Mouse (Mus musculus) CH12.LX (cell line): ENCODE measurements around the gene Dapk3. TPM values are rescaled to one million over a fixed set of nuclear protein-coding genes. Genes with fewer than 3 reads are reported as not detected.

Experiments
- DNase-seq: peaks from one replicate; pipeline ENCODE4 v3.0.0-alpha.2; 2013; ENCODE audit errors: extremely low read depth
- H3K27ac ChIP-seq: 2 replicates; pipeline ENCODE4 v1.5.1; 2012; ENCODE audit warnings: low read depth, mild to moderate bottlenecking, control low read depth, moderate library complexity; ENCODE audit not compliant: insufficient read depth
- H3K27me3 ChIP-seq: replicated peaks from 2 replicates; pipeline ENCODE3; 2012; ENCODE audit warnings: inconsistent platforms
- H3K36me3 ChIP-seq, 2 experiments: replicated peaks in 1 of 2; 2 replicates each; pipeline versions ENCODE3 to v1.6.1; 2012; ENCODE audit warnings: inconsistent platforms in 1 of 2, low read length in 1 of 2, mild to moderate bottlenecking in 1 of 2, mixed read lengths in 1 of 2, moderate library complexity in 1 of 2; ENCODE audit not compliant: control insufficient read depth in 1 of 2, insufficient read depth in 1 of 2
- H3K4me1 ChIP-seq, 2 experiments: 2 replicates each; pipeline ENCODE4 v1.6.1; 2012; ENCODE audit warnings: inconsistent platforms in 1 of 2, moderate library complexity in 1 of 2; ENCODE audit not compliant: insufficient read depth in 2 of 2, control insufficient read depth in 1 of 2
- H3K4me2 ChIP-seq: 2 replicates; pipeline ENCODE4 v1.6.1; 2012; ENCODE audit warnings: low read depth, mild to moderate bottlenecking, control low read depth; ENCODE audit not compliant: poor library complexity, insufficient read depth, severe bottlenecking
- H3K4me3 ChIP-seq, 3 experiments: fragments of 150-350 bp in 1 of 3; sonication (generic) in 1 of 3; replicated peaks in 1 of 3; 2 replicates each; pipeline versions ENCODE3 to v1.5.1; 2011 to 2012; ENCODE audit warnings: low read depth in 2 of 3, low read length in 2 of 3, mild to moderate bottlenecking in 2 of 3, moderate library complexity in 2 of 3, control low read depth in 1 of 3, improper control_type of control experiment in 1 of 3, inconsistent platforms in 1 of 3, mixed read lengths in 1 of 3; ENCODE audit not compliant: poor library complexity in 1 of 3
- H3K79me2 ChIP-seq: replicated peaks from 2 replicates; pipeline ENCODE4 v1.6.1; 2012; ENCODE audit warnings: mild to moderate bottlenecking, moderate library complexity; ENCODE audit not compliant: control insufficient read depth, poor library complexity, insufficient read depth, severe bottlenecking; ENCODE audit errors: extremely low read depth
- H3K9ac ChIP-seq: 2 replicates; pipeline ENCODE4 v1.6.1; 2012; ENCODE audit warnings: low read depth, mild to moderate bottlenecking, control low read depth, moderate library complexity; ENCODE audit not compliant: insufficient read depth
- H3K9me3 ChIP-seq: replicated peaks from 2 replicates; pipeline ENCODE3; 2012; ENCODE audit warnings: low read length, inconsistent platforms, mixed read lengths
- BHLHE40 ChIP-seq: IDR thresholded peaks from 2 replicates; pipeline ENCODE4 v1.6.1; 2011; ENCODE audit warnings: mild to moderate bottlenecking, low read depth, low read length, improper control_type of control experiment
- CHD1 ChIP-seq: IDR thresholded peaks from 2 replicates; pipeline ENCODE4 v1.6.1; 2012; ENCODE audit warnings: low read depth, low read length, improper control_type of control experiment, inconsistent platforms
- CHD2 ChIP-seq: IDR thresholded peaks from 2 replicates; pipeline ENCODE4 v1.6.1; 2011; ENCODE audit warnings: low read length, improper control_type of control experiment
- CTCF ChIP-seq, 2 experiments: IDR thresholded peaks in 1 of 2; conservative IDR thresholded peaks in 1 of 2; 2 replicates each; pipeline ENCODE4 v1.5.1; 2011 to 2012; ENCODE audit warnings: low read depth in 2 of 2, low read length in 2 of 2, improper control_type of control experiment in 1 of 2, inconsistent platforms in 1 of 2, mild to moderate bottlenecking in 1 of 2, moderate library complexity in 1 of 2
- E2F4 ChIP-seq: IDR thresholded peaks from 2 replicates; pipeline ENCODE4 v1.6.1; 2011; ENCODE audit warnings: low read depth, low read length, improper control_type of control experiment; ENCODE audit not compliant: insufficient replicate concordance
- ELF1 ChIP-seq: IDR thresholded peaks from 2 replicates; pipeline ENCODE4 v1.6.1; 2014; ENCODE audit warnings: low read depth, mild to moderate bottlenecking, inconsistent platforms, low read length, improper control_type of control experiment
- EP300 ChIP-seq: IDR thresholded peaks from 2 replicates; pipeline ENCODE4 v1.6.1; 2011; ENCODE audit warnings: low read length, improper control_type of control experiment
- ETS1 ChIP-seq: conservative IDR thresholded peaks from 2 replicates; pipeline ENCODE4 v1.6.1; 2012; ENCODE audit warnings: low read depth, mild to moderate bottlenecking, inconsistent platforms, low read length, improper control_type of control experiment, moderate library complexity
- GABPA ChIP-seq: IDR thresholded peaks from 2 replicates; pipeline ENCODE4 v1.6.1; 2012; ENCODE audit warnings: low read depth, low read length, improper control_type of control experiment, inconsistent platforms; ENCODE audit not compliant: insufficient replicate concordance
- HCFC1 ChIP-seq: IDR thresholded peaks from 2 replicates; pipeline ENCODE4 v1.6.1; 2012; ENCODE audit warnings: low read depth, mild to moderate bottlenecking, inconsistent platforms, low read length, improper control_type of control experiment
- IRF4 ChIP-seq: IDR thresholded peaks from 2 replicates; pipeline ENCODE4 v1.6.1; 2014; ENCODE audit warnings: low read depth, mild to moderate bottlenecking, inconsistent platforms, low read length, improper control_type of control experiment
- JUN ChIP-seq: IDR thresholded peaks from 2 replicates; pipeline ENCODE4 v1.6.1; 2011; ENCODE audit warnings: low read depth, mild to moderate bottlenecking, low read length, improper control_type of control experiment, moderate library complexity; ENCODE audit not compliant: insufficient read depth
- JUND ChIP-seq: conservative IDR thresholded peaks from 2 replicates; pipeline ENCODE4 v1.6.1; 2011; ENCODE audit warnings: low read depth, low read length, improper control_type of control experiment
- KAT2A ChIP-seq: IDR thresholded peaks from 2 replicates; pipeline ENCODE4 v1.6.1; 2012; ENCODE audit warnings: low read length, improper control_type of control experiment, inconsistent platforms; ENCODE audit not compliant: insufficient replicate concordance
- MAFK ChIP-seq: IDR thresholded peaks from 2 replicates; pipeline ENCODE4 v1.6.1; 2011; ENCODE audit warnings: low read length, improper control_type of control experiment; ENCODE audit not compliant: insufficient replicate concordance
- MAX ChIP-seq: IDR thresholded peaks from 2 replicates; pipeline ENCODE4 v1.6.1; 2011; ENCODE audit warnings: low read length, improper control_type of control experiment
- MAZ ChIP-seq: IDR thresholded peaks from 2 replicates; pipeline ENCODE4 v1.6.1; 2012; ENCODE audit warnings: low read depth, mild to moderate bottlenecking, inconsistent platforms, low read length, improper control_type of control experiment, moderate library complexity
- MEF2A ChIP-seq: IDR thresholded peaks from 2 replicates; pipeline ENCODE4 v1.6.1; 2014; ENCODE audit warnings: low read depth, mild to moderate bottlenecking, inconsistent platforms, low read length, improper control_type of control experiment, borderline replicate concordance
- MXI1 ChIP-seq: IDR thresholded peaks from 2 replicates; pipeline ENCODE4 v1.6.1; 2011; ENCODE audit warnings: mild to moderate bottlenecking, low read depth, low read length, improper control_type of control experiment
- MYC ChIP-seq: IDR thresholded peaks from 2 replicates; pipeline ENCODE4 v1.6.1; 2011; ENCODE audit warnings: low read depth, mild to moderate bottlenecking, improper control_type of control experiment, low read length
- NELFE ChIP-seq: IDR thresholded peaks from 2 replicates; pipeline ENCODE4 v1.6.1; 2011; ENCODE audit warnings: low read depth, low read length, improper control_type of control experiment
- NRF1 ChIP-seq: IDR thresholded peaks from 2 replicates; pipeline ENCODE4 v1.6.1; 2014; ENCODE audit warnings: low read depth, mild to moderate bottlenecking, inconsistent platforms, low read length, improper control_type of control experiment, moderate library complexity
- PAX5 ChIP-seq: IDR thresholded peaks from 2 replicates; pipeline ENCODE4 v1.6.1; 2012; ENCODE audit warnings: low read length, inconsistent platforms, mixed read lengths
- POLR2A ChIP-seq: IDR thresholded peaks from 2 replicates; pipeline ENCODE4 v1.6.1; 2011; ENCODE audit warnings: low read depth, mild to moderate bottlenecking, improper control_type of control experiment, low read length
- POLR2AphosphoS2 ChIP-seq: IDR thresholded peaks from 2 replicates; pipeline ENCODE4 v1.6.1; 2011; ENCODE audit warnings: low read depth, low read length, improper control_type of control experiment
- RAD21 ChIP-seq: IDR thresholded peaks from 2 replicates; pipeline ENCODE4 v1.6.1; 2011; ENCODE audit warnings: low read depth, mild to moderate bottlenecking, low read length, improper control_type of control experiment, moderate library complexity
- RCOR1 ChIP-seq: conservative IDR thresholded peaks from 2 replicates; pipeline ENCODE4 v1.6.1; 2012; ENCODE audit warnings: low read depth, mild to moderate bottlenecking, inconsistent platforms, low read length, improper control_type of control experiment
- SIN3A ChIP-seq: IDR thresholded peaks from 2 replicates; pipeline ENCODE4 v1.6.1; 2012; ENCODE audit warnings: low read length, improper control_type of control experiment, inconsistent platforms
- SMC3 ChIP-seq: IDR thresholded peaks from 2 replicates; pipeline ENCODE4 v1.6.1; 2011; ENCODE audit warnings: low read depth, low read length, improper control_type of control experiment
- TBP ChIP-seq: conservative IDR thresholded peaks from 2 replicates; pipeline ENCODE4 v1.6.1; 2011; ENCODE audit warnings: low read depth, low read length, improper control_type of control experiment
- TCF12 ChIP-seq: IDR thresholded peaks from 2 replicates; pipeline ENCODE4 v1.6.1; 2014; ENCODE audit warnings: low read depth, mild to moderate bottlenecking, inconsistent platforms, low read length, improper control_type of control experiment
- UBTF ChIP-seq: IDR thresholded peaks from 2 replicates; pipeline ENCODE4 v1.6.1; 2012; ENCODE audit warnings: low read depth, mild to moderate bottlenecking, inconsistent platforms, low read length, improper control_type of control experiment, moderate library complexity
- USF1 ChIP-seq: IDR thresholded peaks from 2 replicates; pipeline ENCODE4 v1.6.1; 2014; ENCODE audit warnings: low read depth, mild to moderate bottlenecking, inconsistent platforms, low read length, improper control_type of control experiment
- USF2 ChIP-seq: conservative IDR thresholded peaks from 2 replicates; pipeline ENCODE4 v1.6.1; 2011; ENCODE audit warnings: low read depth, low read length, improper control_type of control experiment
- ZC3H11A ChIP-seq: IDR thresholded peaks from 2 replicates; pipeline ENCODE4 v1.6.1; 2012; ENCODE audit warnings: low read depth, mild to moderate bottlenecking, inconsistent platforms, low read length, improper control_type of control experiment
- ZKSCAN1 ChIP-seq: IDR thresholded peaks from 2 replicates; pipeline ENCODE4 v1.6.1; 2012; ENCODE audit warnings: low read depth, inconsistent platforms, low read length, improper control_type of control experiment, borderline replicate concordance
- ZMIZ1 ChIP-seq: IDR thresholded peaks from 2 replicates; pipeline ENCODE4 v1.6.1; 2012; ENCODE audit warnings: low read depth, mild to moderate bottlenecking, inconsistent platforms, low read length, improper control_type of control experiment
- ZNF384 ChIP-seq: IDR thresholded peaks from 2 replicates; pipeline ENCODE4 v1.6.1; 2012; ENCODE audit warnings: low read depth, low read length, improper control_type of control experiment, inconsistent platforms
- dilution Hi-C: fragments of 300-500 bp; cut with MboI; formaldehyde crosslinking; loops from 2 replicates; pipeline ENCODE4 v1.14.3; 2020; ENCODE audit warnings: low sequenced_read_pairs; ENCODE audit not compliant: extremely low pct_unique_long_range_greater_than_20kb, extremely low pct_ligation_motif_present
- in situ Hi-C: fragments of 300-500 bp; cut with MboI; formaldehyde crosslinking; loops from 3 replicates; pipeline ENCODE4 v1.14.3; 2019; ENCODE audit warnings: low sequenced_read_pairs, low pct_ligation_motif_present, low pct_unique_long_range_greater_than_20kb, mixed read lengths
- polyA plus RNA-seq: library from polyadenylated mRNA; unstranded; fragments of >175 nt; gene quantifications from 2 replicates; pipeline ENCODE4 v1.2.1, GENCODE M21; 2012; ENCODE audit warnings: low read depth; ENCODE audit not compliant: insufficient read length
- total RNA-seq, 2 experiments: library from RNA; depleted of rRNA; stranded (reverse); fragments of 300-350 nt in 1 of 2; fragments of >200 nt in 1 of 2; gene quantifications; 2 replicates each; pipeline ENCODE4 v1.2.3; 2012 to 2014

Gene Dapk3
- total and polyA plus RNA-seq, 3 experiments = 25.4 to 46.2 (median 44.5) TPM

GRCm38 (mm10) chr10:81176466-81177271 is 6.1 kb upstream of the Dapk3 start, which contains the start of gene Eef2:
Gene Eef2, plus strand, starts transcription at chr10:81176631.
- peak within 1 kb of the TSS; percentile 98 for H3K9ac ChIP-seq
- H3K4me1 ChIP-seq = peaks cover 22 to 47% of the 10 kb centered on the region in 2 experiments
- peak; percentile 99 for TF ChIP-seq MAX
- peak; percentile 75 for TF ChIP-seq HCFC1
- no peak for TF ChIP-seq PAX5
- TF ChIP-seq MEF2A = peak; percentile 69
- peak; percentile 28; the same call in 1 of the 2 replicates for TF ChIP-seq IRF4
- TF ChIP-seq JUN = no peak; the same call in 1 of the 2 replicates
- peak; percentile 44; the same call in 1 of the 2 replicates for TF ChIP-seq CHD2
- peak; percentile 99 for TF ChIP-seq NELFE
- peak; percentile 94 for TF ChIP-seq BHLHE40
- TF ChIP-seq TCF12 = peak; percentile 99
- TF ChIP-seq SMC3 = no peak
- peak; percentile 67; the same call in 1 of the 2 replicates for TF ChIP-seq MAZ
- TF ChIP-seq CTCF (conservative IDR thresholded peaks at IDR 0.05 in 1 of 2, IDR thresholded peaks at IDR 0.05 in 1 of 2; ENCODE audit: low read depth in 2 of 2, low read length in 2 of 2) = no peak
- TF ChIP-seq ZMIZ1 = peak; percentile 98
- peak; percentile 97 for TF ChIP-seq TBP
- peak; percentile 92 for TF ChIP-seq NRF1
- TF ChIP-seq MXI1 = peak; percentile 84
- TF ChIP-seq UBTF = no peak; the same call in 1 of the 2 replicates
- TF ChIP-seq JUND = no peak
- TF ChIP-seq MAFK = no peak
- TF ChIP-seq MYC = peak; percentile 98
- no peak for TF ChIP-seq E2F4
- TF ChIP-seq POLR2A = peak; percentile 99
- TF ChIP-seq EP300 = no peak
- TF ChIP-seq GABPA = no peak
- peak; percentile 74 for TF ChIP-seq ELF1
- peak; percentile 94 for TF ChIP-seq KAT2A
- peak; percentile 71; the same call in 1 of the 2 replicates for TF ChIP-seq SIN3A
- no peak for TF ChIP-seq ZC3H11A
- no peak for TF ChIP-seq RAD21
- peak; percentile 98 for TF ChIP-seq USF2
- peak; percentile 100 for TF ChIP-seq USF1
- TF ChIP-seq ZKSCAN1 = no peak
- TF ChIP-seq ZNF384 = no peak
- TF ChIP-seq ETS1 = peak; percentile 55
- peak; percentile 97 for TF ChIP-seq POLR2AphosphoS2
- peak; percentile 73; the same call in 1 of the 2 replicates for TF ChIP-seq CHD1
- TF ChIP-seq RCOR1 = no peak
- H3K36me3 ChIP-seq = peaks cover 44 to 45% of the 10 kb centered on the region in 2 experiments
- in situ Hi-C loops (loop anchor here (10.0 kb wide), 1 partner anchor 102 kb away; the partner anchor contains the start of gene Thop1), dilution Hi-C loops (no loop called here)
- peaks cover 39% of the 10 kb centered on the region for H3K79me2 ChIP-seq
- peak within 1 kb of the TSS; percentile 84 for H3K27ac ChIP-seq
- no peaks in the 10 kb centered on the region for H3K27me3 ChIP-seq
- DNase-seq = peak; percentile 97
- H3K9me3 ChIP-seq = no peaks in the 10 kb centered on the region
- H3K4me2 ChIP-seq = peak within 1 kb of the TSS; percentile 93
- H3K4me3 ChIP-seq = peak within 1 kb of the TSS; percentile 96 to 99 (median 99)
